Mouse (Mus musculus) frontal cortex, postnatal 14 days (tissue): Measurements from ENCODE around the gene Zdhhc22.

ENCODE experiments used
- DNase-seq, 2 experiments: peaks; one replicate each; pipeline ENCODE4 v3.0.0; 2022; ENCODE audit warnings: low spot score in 2 of 2

The Zdhhc22 gene

GRCm38 (mm10) chr12:86964278-86965057 lies 25.8 kb downstream of the Zdhhc22 start:
- DNase-seq, result no peak

GRCm38 (mm10) chr12:86961589-86962344 lies 28.5 kb downstream of the Zdhhc22 start:
- no peak for DNase-seq

GRCm38 (mm10) chr12:86960791-86961335 lies 29.4 kb downstream of the Zdhhc22 start:
- DNase-seq, result no peak

GRCm38 (mm10) chr12:86960138-86960537 lies 30.1 kb downstream of the Zdhhc22 start:
- no peak for DNase-seq

- DNase-seq, result no peak
Observed at GRCm38 (mm10) chr12:86959661-86960060, 30.6 kb downstream of the Zdhhc22 start.

GRCm38 (mm10) chr12:86958558-86958957 lies 31.7 kb downstream of the Zdhhc22 start:
- DNase-seq, result no peak

GRCm38 (mm10) chr12:86955894-86956293 lies 34.3 kb downstream of the Zdhhc22 start:
- DNase-seq, result no peak

- no peak for DNase-seq
Observed at GRCm38 (mm10) chr12:86952331-86952850, 37.8 kb downstream of the Zdhhc22 start.

GRCm38 (mm10) chr12:86950961-86951360 lies 39.3 kb downstream of the Zdhhc22 start:
- no peak for DNase-seq

- DNase-seq, result no peak
Observed at GRCm38 (mm10) chr12:86950161-86950960, 39.9 kb downstream of the Zdhhc22 start.

- DNase-seq, result no peak
Observed at GRCm38 (mm10) chr12:86949501-86949900, 40.7 kb downstream of the Zdhhc22 start.

- DNase-seq, result no peak
Observed at GRCm38 (mm10) chr12:86948627-86949026, 41.6 kb downstream of the Zdhhc22 start.

- DNase-seq, result peak in 1 of 2 experiments; percentile 61
Observed at GRCm38 (mm10) chr12:86947681-86948401, 42.4 kb downstream of the Zdhhc22 start.

GRCm38 (mm10) chr12:86946862-86947574 lies 43.2 kb downstream of the Zdhhc22 start, which contains the start of gene Cipc:
TSS of gene Cipc (plus strand) at chr12:86947043.
- peak; percentile 98 for DNase-seq

- DNase-seq, result no peak
Observed at GRCm38 (mm10) chr12:86946301-86946781, 43.9 kb downstream of the Zdhhc22 start.

GRCm38 (mm10) chr12:86945126-86945525 lies 45.1 kb downstream of the Zdhhc22 start:
- peak; percentile 65 to 74 for DNase-seq

- no peak for DNase-seq
Observed at GRCm38 (mm10) chr12:86943421-86943820, 46.8 kb downstream of the Zdhhc22 start.

GRCm38 (mm10) chr12:86941734-86942486 lies 48.3 kb downstream of the Zdhhc22 start:
- DNase-seq, result no peak

- DNase-seq, result no peak
Observed at GRCm38 (mm10) chr12:86941173-86941572, 49.1 kb downstream of the Zdhhc22 start.
